Mouse (Mus musculus) G1E (cell line): ENCODE measurements at regions not wholly inside any gene's neighbourhood (a gene's known extent, or its start where the extent isn't known, plus 50 kb on each side); places are given as distances from the start of the nearest gene placed in this dataset.

Experiments used
- ATAC-seq: 2 replicates; pipeline ENCODE4 v1.8.0; 2016; ENCODE audit warnings: mild to moderate bottlenecking; ENCODE audit not compliant: insufficient number of reproducible peaks, poor library complexity, low FRiP score, severe bottlenecking; ENCODE audit errors: extremely low read depth
- DNase-seq: peaks from one replicate; pipeline ENCODE4 v3.0.0; 2012; ENCODE audit warnings: low spot score
- H3K27me3 ChIP-seq: 2 replicates; pipeline ENCODE4 v1.6.1; 2012; ENCODE audit warnings: mild to moderate bottlenecking, low read length, inconsistent platforms; ENCODE audit not compliant: insufficient read depth
- H3K36me3 ChIP-seq: replicated peaks from 2 replicates; pipeline ENCODE3; 2012; ENCODE audit warnings: mild to moderate bottlenecking, inconsistent platforms
- H3K4me1 ChIP-seq: 2 replicates; pipeline ENCODE4 v1.6.1; 2012; ENCODE audit warnings: low read depth, low read length, inconsistent platforms, mixed read lengths; ENCODE audit not compliant: insufficient read depth
- H3K4me3 ChIP-seq: 2 replicates; pipeline ENCODE4 v1.5.1; 2012; ENCODE audit warnings: low read depth, mild to moderate bottlenecking, inconsistent platforms, low read length, moderate library complexity, mixed read lengths
- H3K9me3 ChIP-seq: replicated peaks from 2 replicates; pipeline ENCODE4 v1.6.1; 2012; ENCODE audit warnings: inconsistent platforms
- CTCF ChIP-seq: IDR thresholded peaks from 2 replicates; pipeline ENCODE4 v1.5.1; 2012; ENCODE audit warnings: low read depth, low read length, inconsistent platforms, mixed read lengths
- GATA1 ChIP-seq: IDR thresholded peaks from 2 replicates; pipeline ENCODE4 v1.6.1; 2012; ENCODE audit warnings: borderline replicate concordance, low read length, inconsistent platforms, mixed read lengths
- GATA2 ChIP-seq: IDR thresholded peaks from 2 replicates; pipeline ENCODE4 v1.6.1; 2012; ENCODE audit warnings: low read depth, low read length, inconsistent platforms, borderline replicate concordance
- POLR2AphosphoS5 ChIP-seq: IDR thresholded peaks from 2 replicates; pipeline ENCODE4 v1.6.1; 2012; ENCODE audit warnings: low read depth, low read length, inconsistent platforms; ENCODE audit not compliant: insufficient replicate concordance
- TAL1 ChIP-seq: conservative IDR thresholded peaks from 2 replicates; pipeline ENCODE4 v1.6.1; 2012; ENCODE audit warnings: low read depth, low read length, inconsistent platforms, mixed read lengths

DNA sequence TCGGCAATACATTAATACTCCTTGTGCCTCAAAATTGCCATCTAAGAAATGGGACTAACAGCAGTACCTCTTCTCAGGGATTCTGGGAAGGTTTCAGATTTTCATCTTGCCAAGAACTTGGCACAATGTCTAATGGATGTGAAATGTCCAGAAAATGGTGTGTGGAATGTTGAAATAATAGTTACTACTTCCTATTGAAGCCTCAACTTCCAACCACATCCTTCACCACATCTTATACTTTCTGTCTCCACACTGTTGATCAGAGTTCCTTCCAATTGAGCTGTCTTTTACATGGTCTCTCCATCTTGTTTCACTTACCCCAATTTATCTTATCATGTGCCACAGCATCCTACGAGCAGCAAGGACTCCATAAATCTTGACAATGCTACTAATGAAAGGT lies 122.3 kb upstream of the Fmo9 start:
- peaks cover 50% of the 10 kb centered on the region for H3K9me3 ChIP-seq
- no peak for DNase-seq
- H3K4me1 ChIP-seq: no peaks in the 10 kb centered on the region
- H3K4me3 ChIP-seq: no peak overlapping the region
- H3K36me3 ChIP-seq: no peaks in the 10 kb centered on the region
- no peak for TF ChIP-seq TAL1
- no peaks in the 10 kb centered on the region for H3K27me3 ChIP-seq
- ATAC-seq: no peak

GRCm38 (mm10) chr1:166804333-166804732 lies 122.7 kb upstream of the Fmo9 start:
- Histone ChIP-seq H3K27me3 (no peaks in the 10 kb centered on the region), H3K4me3 (no peak overlapping the region), H3K36me3 (no peaks in the 10 kb centered on the region), H3K9me3 (peaks cover 49% of the 10 kb centered on the region), H3K4me1 (no peaks in the 10 kb centered on the region)
- ATAC-seq (no peak), DNase-seq (no peak)
- TF ChIP-seq GATA1 (no peak), POLR2AphosphoS5 (no peak), CTCF (no peak), TAL1 (no peak), GATA2 (no peak)

GRCm38 (mm10) chr1:166807163-166807945 lies 125.7 kb upstream of the Fmo9 start:
- DNase-seq (no peak), ATAC-seq (no peak)
- TF ChIP-seq TAL1: no peak
- no peak for TF ChIP-seq GATA1
- no peak for TF ChIP-seq GATA2
- TF ChIP-seq CTCF: no peak
- TF ChIP-seq POLR2AphosphoS5: no peak
- Histone ChIP-seq H3K9me3 (peaks cover 53% of the 10 kb centered on the region), H3K4me3 (no peak overlapping the region), H3K27me3 (no peaks in the 10 kb centered on the region), H3K36me3 (no peaks in the 10 kb centered on the region), H3K4me1 (no peaks in the 10 kb centered on the region)

GRCm38 (mm10) chr1:166811341-166812071 lies 129.9 kb upstream of the Fmo9 start:
- Histone ChIP-seq H3K36me3 (no peaks in the 10 kb centered on the region), H3K4me1 (no peaks in the 10 kb centered on the region), H3K27me3 (no peaks in the 10 kb centered on the region), H3K9me3 (peaks cover 53% of the 10 kb centered on the region), H3K4me3 (no peak overlapping the region)
- DNase-seq (no peak), ATAC-seq (no peak)
- TF ChIP-seq GATA1 (no peak), CTCF (no peak), GATA2 (no peak), TAL1 (no peak), POLR2AphosphoS5 (no peak)

- Histone ChIP-seq H3K4me1 (no peaks in the 10 kb centered on the region), H3K9me3 (peaks cover 49% of the 10 kb centered on the region), H3K36me3 (no peaks in the 10 kb centered on the region), H3K4me3 (no peak overlapping the region), H3K27me3 (no peaks in the 10 kb centered on the region)
- DNase-seq (no peak), ATAC-seq (no peak)
- TF ChIP-seq TAL1 (no peak), GATA1 (no peak), GATA2 (no peak), POLR2AphosphoS5 (no peak), CTCF (no peak)
These were observed 130.4 kb upstream of the Fmo9 start for GRCm38 (mm10) chr1:166812072-166812461.

DNA sequence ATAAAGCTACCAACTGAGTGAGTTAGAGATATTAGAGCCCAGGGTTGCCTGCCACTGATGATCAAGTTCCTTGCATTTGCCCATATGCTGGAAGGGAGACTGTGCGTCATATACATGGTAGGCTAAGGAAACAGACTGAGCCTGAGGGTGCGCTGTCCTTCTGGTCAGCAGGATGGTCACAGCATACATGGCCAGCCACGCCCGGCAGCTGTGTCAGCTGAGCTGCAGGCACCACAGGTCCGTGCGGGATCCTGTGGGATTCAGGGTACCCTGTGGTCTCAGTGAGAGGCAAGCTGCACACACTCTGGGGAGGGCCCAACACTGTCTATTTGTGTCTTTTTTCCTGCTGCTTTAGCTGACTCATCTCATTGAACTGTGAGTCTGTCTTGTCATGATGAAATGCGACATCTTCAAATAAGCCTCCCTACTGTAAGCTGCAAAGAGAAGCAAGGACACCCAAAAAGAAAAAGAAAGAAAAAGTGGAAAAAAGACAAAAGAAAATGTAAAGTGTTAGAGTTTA lies 131.3 kb upstream of the Fmo9 start:
- ATAC-seq (no peak; the same call in 1 of the 2 replicates), DNase-seq (no peak)
- no peak for TF ChIP-seq POLR2AphosphoS5
- no peak for TF ChIP-seq TAL1
- no peak for TF ChIP-seq GATA2
- TF ChIP-seq CTCF: no peak
- TF ChIP-seq GATA1: no peak
- H3K4me1 ChIP-seq: no peaks in the 10 kb centered on the region
- peaks cover 42% of the 10 kb centered on the region for H3K9me3 ChIP-seq
- no peaks in the 10 kb centered on the region for H3K27me3 ChIP-seq
- H3K4me3 ChIP-seq: no peak overlapping the region
- H3K36me3 ChIP-seq: no peaks in the 10 kb centered on the region

GRCm38 (mm10) chr1:166817927-166818326 lies 136.3 kb upstream of the Fmo9 start:
- H3K36me3 ChIP-seq: no peaks in the 10 kb centered on the region
- H3K4me1 ChIP-seq: no peaks in the 10 kb centered on the region
- H3K9me3 ChIP-seq: peaks cover 24% of the 10 kb centered on the region
- no peaks in the 10 kb centered on the region for H3K27me3 ChIP-seq
- no peak overlapping the region for H3K4me3 ChIP-seq
- TF ChIP-seq POLR2AphosphoS5 (no peak), GATA2 (no peak), TAL1 (no peak), CTCF (no peak), GATA1 (no peak)
- DNase-seq: no peak
- no peak for ATAC-seq
